Mouse (Mus musculus): ENCODE measurements at regions not wholly inside any gene's neighbourhood (a gene's known extent, or its start where the extent isn't known, plus 50 kb on each side); places are given as distances from the start of the nearest gene placed in this dataset.
A peak's percentile ranks its signal among the peaks of the same experiment; 100 is the strongest.

GRCm38 (mm10) chr5:119480191-119481190, 190.0 kb upstream of the Tbx3 start:
- peak; percentile 15 to 17 for DNase-seq (ENCODE audit: low spot score in 2 of 2)

- no peak for DNase-seq (ENCODE audit: low spot score in 2 of 2)
Measured at GRCm38 (mm10) chr5:119483706-119484105, 186.8 kb upstream of the Tbx3 start.

DNA sequence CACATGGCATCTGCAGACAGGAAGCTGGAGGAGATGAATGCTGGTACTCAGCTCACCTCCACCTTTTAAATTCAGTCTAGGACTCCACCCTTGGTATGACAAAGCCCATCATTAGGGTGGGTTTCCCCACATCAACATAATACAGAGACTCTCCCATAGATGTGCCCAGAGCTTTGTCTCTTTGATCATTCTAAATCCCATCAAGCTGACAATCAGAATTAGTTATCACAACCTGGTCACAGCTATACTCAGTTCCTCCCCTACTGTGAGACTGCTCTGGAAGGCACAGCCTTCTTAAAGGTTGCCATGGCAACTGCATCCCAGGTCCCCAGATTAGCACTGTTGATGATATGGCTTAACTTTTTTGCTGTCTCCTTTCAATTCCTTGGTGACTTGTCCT, 184.3 kb upstream of the Tbx3 start:
- no peak for DNase-seq (ENCODE audit: low spot score in 2 of 2)

GRCm38 (mm10) chr5:119487184-119487583, 183.3 kb upstream of the Tbx3 start:
- DNase-seq (ENCODE audit: low spot score in 2 of 2), result no peak

GRCm38 (mm10) chr5:119497501-119497900, 173.0 kb upstream of the Tbx3 start:
- no peak for DNase-seq (ENCODE audit: low spot score in 2 of 2)

- no peak for DNase-seq (ENCODE audit: low spot score in 2 of 2)
Measured at GRCm38 (mm10) chr5:119498431-119498830, 172.0 kb upstream of the Tbx3 start.

- DNase-seq (ENCODE audit: low spot score in 2 of 2), result no peak
Measured at GRCm38 (mm10) chr5:119507709-119508108, 162.8 kb upstream of the Tbx3 start.

- DNase-seq (ENCODE audit: low spot score in 2 of 2), result no peak
Measured at GRCm38 (mm10) chr5:119518506-119519252, 151.8 kb upstream of the Tbx3 start.

GRCm38 (mm10) chr5:119524171-119524570, 146.3 kb upstream of the Tbx3 start:
- no peak for DNase-seq (ENCODE audit: low spot score in 2 of 2)

DNA sequence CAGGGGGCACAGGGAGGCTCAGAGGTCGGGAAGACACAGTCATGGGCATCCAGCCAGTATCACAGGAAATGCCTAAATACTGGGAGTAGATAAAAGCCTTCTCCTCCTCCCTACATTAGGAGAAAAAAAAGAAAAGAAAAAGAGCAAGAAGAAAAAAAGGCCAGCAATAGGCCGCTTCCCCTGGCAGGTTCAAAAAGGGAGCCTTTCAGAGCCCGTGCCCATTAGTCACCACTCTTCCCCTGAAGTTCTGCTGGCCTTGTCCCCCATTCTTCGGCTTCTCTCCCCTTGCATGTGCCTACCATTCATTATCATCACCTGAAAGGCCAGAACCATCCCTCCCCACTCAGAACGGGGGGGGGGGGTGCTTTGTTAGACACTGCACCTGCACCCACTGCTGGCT, 144.5 kb upstream of the Tbx3 start:
- DNase-seq (ENCODE audit: low spot score in 2 of 2), result no peak

GRCm38 (mm10) chr5:119530009-119530408, 140.5 kb upstream of the Tbx3 start:
- DNase-seq (ENCODE audit: low spot score in 2 of 2), result no peak

- no peak for DNase-seq (ENCODE audit: low spot score in 2 of 2)
Measured at GRCm38 (mm10) chr5:119534946-119535345, 135.5 kb upstream of the Tbx3 start.

DNA sequence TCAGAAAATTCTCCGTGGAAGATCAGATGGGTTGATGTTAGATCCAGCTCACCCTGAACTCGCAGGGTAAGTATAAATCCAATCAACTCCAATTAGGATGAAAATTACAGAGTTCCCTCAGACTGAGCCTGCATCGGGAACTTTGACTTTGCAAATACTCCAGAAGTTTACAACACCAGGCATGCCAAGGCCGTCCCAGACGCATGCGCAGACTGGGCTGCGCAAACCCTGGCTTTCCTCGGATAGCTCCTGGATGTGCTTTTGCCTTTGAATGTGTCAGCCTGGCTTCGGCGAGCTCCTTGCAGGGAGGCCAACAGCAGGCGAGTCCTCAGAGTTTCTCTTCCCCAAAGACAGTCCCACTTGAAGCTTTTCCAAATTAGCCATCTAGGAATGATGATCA, 127.6 kb upstream of the Tbx3 start:
- DNase-seq (ENCODE audit: low spot score in 2 of 2), result no peak

GRCm38 (mm10) chr5:119543716-119544115, 126.8 kb upstream of the Tbx3 start:
- no peak for DNase-seq (ENCODE audit: low spot score in 2 of 2)

- no peak for DNase-seq (ENCODE audit: low spot score in 2 of 2)
Measured at GRCm38 (mm10) chr5:119544681-119545080, 125.8 kb upstream of the Tbx3 start.

- no peak for DNase-seq (ENCODE audit: low spot score in 2 of 2)
Measured at GRCm38 (mm10) chr5:119547070-119547469, 123.4 kb upstream of the Tbx3 start.

- no peak for DNase-seq (ENCODE audit: low spot score in 2 of 2)
Measured at GRCm38 (mm10) chr5:119550916-119551315, 119.6 kb upstream of the Tbx3 start.

DNA sequence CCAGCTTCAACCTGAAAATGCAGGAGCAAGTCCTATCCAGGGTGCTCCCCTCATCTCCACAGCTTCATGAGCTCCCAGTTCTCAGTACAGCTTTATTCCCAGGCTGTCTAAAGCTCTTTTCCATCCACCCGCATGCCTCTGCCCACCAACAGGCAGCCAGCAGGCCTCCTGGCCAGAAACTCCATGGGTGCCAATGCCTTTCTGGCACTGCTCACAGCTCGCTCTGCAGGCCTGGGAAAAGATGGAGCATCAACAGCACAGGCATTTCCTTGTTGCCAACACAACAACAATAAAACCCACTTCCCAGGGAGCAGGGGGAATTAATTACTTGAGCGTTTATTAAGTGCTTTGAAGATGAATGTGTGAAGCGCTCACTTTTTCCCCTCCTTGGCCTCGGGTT, 117.0 kb upstream of the Tbx3 start:
- DNase-seq (ENCODE audit: low spot score in 2 of 2), result peak; percentile 62 to 65

GRCm38 (mm10) chr5:119557071-119557470, 113.4 kb upstream of the Tbx3 start:
- peak; percentile 26 to 41 for DNase-seq (ENCODE audit: low spot score in 2 of 2)

GRCm38 (mm10) chr5:119559696-119560095, 110.8 kb upstream of the Tbx3 start:
- DNase-seq (ENCODE audit: low spot score in 2 of 2), result no peak

- DNase-seq (ENCODE audit: low spot score in 2 of 2), result no peak
Measured at GRCm38 (mm10) chr5:119560392-119560791, 110.1 kb upstream of the Tbx3 start.

DNA sequence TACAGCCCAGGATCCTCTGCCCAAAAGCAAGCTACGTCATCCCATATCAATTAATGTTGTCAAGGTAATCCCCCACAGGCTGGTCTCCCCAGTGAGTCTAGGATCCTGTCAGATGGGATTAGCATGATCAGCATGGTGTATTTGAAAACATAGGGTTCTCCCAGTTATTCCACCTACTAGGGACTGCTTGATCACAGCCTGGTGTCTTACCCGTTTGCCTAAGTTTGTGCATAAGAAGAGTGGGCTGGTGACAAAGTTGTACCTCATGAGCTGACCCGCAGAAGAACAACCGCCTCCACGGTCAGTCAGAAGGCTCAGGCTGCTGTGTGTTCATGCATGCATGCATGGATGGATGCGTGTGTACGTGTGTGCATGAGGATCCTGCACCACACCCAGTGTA, 108.9 kb upstream of the Tbx3 start:
- no peak for DNase-seq (ENCODE audit: low spot score in 2 of 2)

Measured in layer of hippocampus, adult 8-10 months (tissue).